Mouse (Mus musculus): Measurements from ENCODE around the gene Orai2. TPM values are rescaled to one million over a fixed set of nuclear protein-coding genes. Genes with fewer than 3 reads are reported as not detected.

Orai2 gene
- 0.97 TPM for polyA plus RNA-seq (2014; fragmentation: Illumina TruSeq; extraction: RNeasy Lipid Tissue Mini Kit (QIAGEN cat#74804); ENCODE audit: low replicate concordance)

GRCm38 (mm10) chr5:136170512-136171362 is at the start of gene Orai2:
TSS of gene Orai2 (minus strand) at chr5:136170713.

DNA sequence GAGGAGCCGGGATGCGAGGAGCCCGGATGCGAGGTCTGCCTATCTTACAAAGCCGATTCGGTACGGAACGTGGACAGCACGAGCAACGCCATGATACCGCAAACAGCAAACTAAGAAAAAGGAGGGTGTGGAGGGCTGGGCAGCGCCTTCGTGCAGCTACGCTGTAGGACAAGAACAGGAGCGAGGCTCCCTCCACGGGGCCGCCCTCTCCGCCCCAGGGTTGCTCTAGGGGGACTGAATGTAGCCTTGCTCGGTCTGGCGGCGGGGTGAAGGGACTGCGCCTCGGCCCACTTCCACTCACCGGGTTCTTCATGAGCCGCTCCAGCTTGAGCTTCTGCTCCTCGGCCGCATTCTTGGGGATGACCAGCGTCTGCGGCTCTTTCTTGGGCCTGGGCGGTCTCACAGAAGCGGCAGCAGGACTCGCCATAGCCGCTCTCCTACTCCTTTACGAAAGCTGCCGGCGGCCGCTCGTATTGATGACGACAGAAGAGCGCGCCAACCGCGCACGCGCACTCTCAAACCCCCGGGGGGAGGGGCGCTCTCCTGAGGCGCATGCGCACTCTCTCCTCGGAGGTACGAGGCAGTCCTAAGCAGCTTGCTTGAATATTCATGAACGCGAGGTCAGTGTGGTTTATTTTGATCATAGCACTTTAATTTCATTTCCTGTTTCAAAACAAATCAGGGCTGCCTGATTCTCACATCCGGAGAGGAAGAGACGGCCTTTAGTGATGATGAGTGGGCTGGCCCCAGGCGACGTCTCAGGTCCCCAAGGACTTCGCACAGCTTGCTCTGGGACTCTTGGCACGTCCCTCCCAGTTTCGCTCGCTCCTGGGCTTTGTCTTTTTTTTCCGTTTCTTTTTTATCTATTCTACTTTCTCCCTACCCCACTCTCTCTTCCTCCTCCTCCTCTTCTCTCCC is 28.2 kb upstream of the Orai2 start, which contains the start of gene Prkrip1:
TSS of gene Prkrip1 (minus strand) at position 490 of the 918 bp plus-strand sequence.

DNA sequence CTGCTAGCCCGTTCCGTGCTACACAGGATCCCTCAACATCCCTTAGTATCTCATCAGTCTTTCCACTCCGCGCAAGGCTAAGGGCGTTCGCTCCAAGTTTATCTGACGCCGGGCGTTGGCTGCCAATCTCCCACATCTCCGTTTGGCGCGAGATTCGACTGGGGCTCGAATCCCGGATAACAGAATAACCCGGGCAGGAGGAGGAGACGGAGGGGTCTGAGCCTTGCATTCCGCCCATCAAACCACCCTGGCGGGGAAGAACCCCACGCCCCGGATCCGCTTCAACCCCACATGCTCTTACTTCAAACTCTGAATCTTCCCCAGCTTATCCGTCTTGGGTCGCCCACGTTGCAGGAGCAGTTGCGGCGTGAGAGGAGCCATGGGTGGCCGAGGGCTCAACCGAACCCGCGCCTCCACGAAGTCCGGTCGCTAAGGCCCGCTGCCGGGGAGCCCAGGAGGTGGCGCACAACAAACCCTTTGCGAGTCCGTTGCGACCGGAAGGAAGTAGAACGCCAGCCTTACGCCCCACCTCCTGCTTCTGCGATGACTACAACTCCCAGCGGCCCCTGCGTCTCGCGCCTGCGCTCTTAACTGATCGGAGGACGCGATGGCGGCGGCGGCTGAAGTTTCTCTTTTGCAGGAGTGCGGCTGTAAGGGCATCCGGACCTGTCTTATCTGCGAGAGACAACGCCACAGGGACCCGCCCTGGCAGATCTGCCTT is 34.8 kb downstream of the Orai2 start, which contains the start of the genes Lrwd1 and Alkbh4:
TSS of gene Lrwd1 (minus strand) at position 504 of the 721 bp plus-strand sequence.
TSS of gene Alkbh4 (plus strand) at position 576 of the 721 bp plus-strand sequence.

GRCm38 (mm10) chr5:136115891-136116783 is 54.4 kb downstream of the Orai2 start, which contains the start of gene Polr2j:
TSS of gene Polr2j (plus strand) at chr5:136116631.

Other genes starting within 250 kb of the Orai2 start
- gene Ywhag, start 236.1 kb downstream of the Orai2 start, polyA plus RNA-seq (2014; fragmentation: Illumina TruSeq; extraction: RNeasy Lipid Tissue Mini Kit (QIAGEN cat#74804); ENCODE audit: low replicate concordance) = 40.8 TPM
- 0.63 TPM for gene Ssc4d, start 196.2 kb downstream of the Orai2 start, polyA plus RNA-seq (2014; fragmentation: Illumina TruSeq; extraction: RNeasy Lipid Tissue Mini Kit (QIAGEN cat#74804); ENCODE audit: low replicate concordance)
- gene Zp3, start 190.6 kb downstream of the Orai2 start, polyA plus RNA-seq (2014; fragmentation: Illumina TruSeq; extraction: RNeasy Lipid Tissue Mini Kit (QIAGEN cat#74804); ENCODE audit: low replicate concordance) = not detected
- 0.07 TPM for gene Dtx2, start 175.9 kb downstream of the Orai2 start, polyA plus RNA-seq (2014; fragmentation: Illumina TruSeq; extraction: RNeasy Lipid Tissue Mini Kit (QIAGEN cat#74804); ENCODE audit: low replicate concordance)
- gene Upk3b, start 132.2 kb downstream of the Orai2 start, polyA plus RNA-seq (2014; fragmentation: Illumina TruSeq; extraction: RNeasy Lipid Tissue Mini Kit (QIAGEN cat#74804); ENCODE audit: low replicate concordance) = 0.15 TPM
- gene Upk3bl, start 116.2 kb downstream of the Orai2 start, polyA plus RNA-seq (2014; fragmentation: Illumina TruSeq; extraction: RNeasy Lipid Tissue Mini Kit (QIAGEN cat#74804); ENCODE audit: low replicate concordance) = not detected
- 0.74 TPM for gene Rasa4, start 86.8 kb downstream of the Orai2 start, polyA plus RNA-seq (2014; fragmentation: Illumina TruSeq; extraction: RNeasy Lipid Tissue Mini Kit (QIAGEN cat#74804); ENCODE audit: low replicate concordance)
- 3.5 TPM for gene Polr2j, start 54.1 kb downstream of the Orai2 start, polyA plus RNA-seq (2014; fragmentation: Illumina TruSeq; extraction: RNeasy Lipid Tissue Mini Kit (QIAGEN cat#74804); ENCODE audit: low replicate concordance)
- gene Lrwd1, start 34.6 kb downstream of the Orai2 start, polyA plus RNA-seq (2014; fragmentation: Illumina TruSeq; extraction: RNeasy Lipid Tissue Mini Kit (QIAGEN cat#74804); ENCODE audit: low replicate concordance) = 0.37 TPM
- gene Alkbh4, start 34.6 kb downstream of the Orai2 start, polyA plus RNA-seq (2014; fragmentation: Illumina TruSeq; extraction: RNeasy Lipid Tissue Mini Kit (QIAGEN cat#74804); ENCODE audit: low replicate concordance) = 0.74 TPM
- 15.0 TPM for gene Prkrip1, start 28.2 kb upstream of the Orai2 start, polyA plus RNA-seq (2014; fragmentation: Illumina TruSeq; extraction: RNeasy Lipid Tissue Mini Kit (QIAGEN cat#74804); ENCODE audit: low replicate concordance)
- gene Sh2b2, start 75.8 kb upstream of the Orai2 start, polyA plus RNA-seq (2014; fragmentation: Illumina TruSeq; extraction: RNeasy Lipid Tissue Mini Kit (QIAGEN cat#74804); ENCODE audit: low replicate concordance) = not detected